Mouse (Mus musculus): Measurements from ENCODE around the gene Klc4. TPM values are rescaled to one million over a fixed set of nuclear protein-coding genes. Genes with fewer than 3 reads are reported as not detected.

Klc4 gene
- polyA plus RNA-seq, 1 experiment = 16.5 TPM

DNA sequence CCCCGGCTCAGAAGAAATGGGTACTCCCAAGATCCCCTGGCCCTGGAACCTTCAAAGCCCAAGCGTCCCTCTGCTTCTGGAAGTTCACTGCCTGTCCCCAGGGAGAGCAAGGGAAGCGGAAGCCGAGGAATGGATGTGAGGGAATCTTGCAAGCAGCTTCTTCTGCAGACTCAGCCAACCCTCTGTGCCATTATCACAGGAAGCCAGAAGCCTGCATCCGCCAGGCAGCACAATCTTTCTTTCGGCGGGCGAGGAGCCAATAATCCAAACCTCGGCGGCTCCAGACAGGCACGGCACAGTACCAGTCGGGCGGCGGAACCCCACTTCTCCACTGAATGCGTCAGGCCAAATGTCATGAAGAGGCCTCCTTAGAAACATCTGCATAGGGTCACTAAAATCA, 24.5 kb downstream of the Klc4 start:
- no peak for DNase-seq (ENCODE audit: low spot score)

- no peak for DNase-seq (ENCODE audit: low spot score)
These were observed 26.0 kb downstream of the Klc4 start for GRCm38 (mm10) chr17:46619683-46620357.

DNA sequence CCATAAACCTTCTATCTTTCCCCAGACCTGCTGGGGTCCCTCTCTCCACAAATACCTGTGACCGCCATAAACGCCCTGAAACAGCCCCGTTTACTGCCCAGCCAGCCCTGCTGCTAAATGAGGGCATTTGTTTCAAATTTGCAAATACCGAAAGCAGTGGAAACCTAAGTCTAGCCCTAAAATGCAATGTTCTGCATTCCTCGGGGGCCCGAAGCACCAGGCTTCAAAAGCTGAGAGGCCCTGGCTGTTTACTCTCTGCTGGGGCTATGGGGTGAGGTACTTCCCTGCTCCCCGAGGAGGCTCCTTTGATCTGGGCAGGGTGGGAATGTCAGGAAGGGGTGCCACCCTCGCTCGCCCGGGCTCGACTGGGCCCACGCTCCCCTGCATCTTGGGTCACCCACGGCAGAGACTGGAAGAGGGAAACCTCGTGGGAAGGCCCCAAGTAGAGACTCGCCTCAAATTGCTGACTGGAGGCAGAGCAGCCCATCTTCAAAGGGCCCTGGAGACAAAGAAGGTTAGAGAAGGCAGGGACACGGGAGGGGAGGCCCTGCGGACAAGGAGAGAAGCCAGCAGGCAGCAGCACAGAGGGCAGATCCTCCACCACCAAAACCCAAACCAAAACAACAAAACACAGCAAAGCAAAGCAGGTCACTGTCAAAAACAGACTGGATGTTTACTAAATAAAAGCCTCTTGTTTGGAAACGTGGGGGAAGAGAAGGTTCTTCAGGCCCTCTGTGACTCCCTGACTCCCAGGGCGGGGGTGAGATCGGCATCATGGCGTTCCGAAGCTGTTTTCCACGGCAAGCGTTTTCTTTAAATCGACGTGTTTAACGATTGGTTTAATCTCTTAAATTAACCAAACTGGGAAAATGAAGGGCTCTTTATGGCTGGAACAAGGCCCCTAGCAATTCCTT, 26.8 kb downstream of the Klc4 start:
- DNase-seq (ENCODE audit: low spot score) = no peak

- no peak for DNase-seq (ENCODE audit: low spot score)
These were observed 27.4 kb downstream of the Klc4 start for GRCm38 (mm10) chr17:46618394-46618768.

DNA sequence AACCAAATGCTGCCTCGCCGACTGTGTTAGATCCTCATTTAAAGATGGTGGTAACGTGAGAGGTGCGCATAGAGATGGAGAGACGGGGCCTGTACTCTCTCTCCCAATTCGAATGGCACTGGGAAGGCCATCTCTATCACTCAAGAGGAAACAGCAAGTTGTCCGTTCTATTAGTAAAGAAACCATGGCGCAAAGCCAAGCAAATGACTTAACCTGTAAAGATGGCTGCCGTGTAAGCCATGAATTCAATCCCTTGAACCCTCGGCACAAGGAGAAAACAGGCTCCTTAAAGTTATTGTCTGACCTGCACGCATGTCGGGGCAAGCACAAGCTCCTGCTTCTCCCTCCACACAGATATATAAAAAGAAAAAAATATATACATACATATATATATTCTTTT, 28.0 kb downstream of the Klc4 start:
- DNase-seq (ENCODE audit: low spot score) = no peak

DNA sequence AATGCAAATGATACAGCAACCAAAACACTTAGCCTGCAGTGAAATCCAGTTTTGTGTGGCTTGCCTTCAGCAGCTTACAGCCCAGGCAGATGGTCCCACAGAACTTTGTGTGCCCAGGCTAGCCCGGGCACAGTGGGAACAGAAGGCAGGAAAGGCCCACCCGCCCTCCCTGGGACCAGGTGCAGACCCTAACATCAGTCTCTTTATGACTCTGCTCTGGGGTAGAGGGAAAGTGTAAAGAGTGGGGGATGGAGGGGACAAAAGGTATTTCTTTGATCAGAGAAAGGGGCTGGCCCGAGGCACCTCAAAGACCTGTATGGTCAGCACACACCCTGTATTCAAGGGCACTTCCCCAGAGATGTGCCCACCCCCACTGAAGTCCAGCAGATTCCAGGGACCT, 32.6 kb downstream of the Klc4 start:
- no peak for DNase-seq (ENCODE audit: low spot score)

DNA sequence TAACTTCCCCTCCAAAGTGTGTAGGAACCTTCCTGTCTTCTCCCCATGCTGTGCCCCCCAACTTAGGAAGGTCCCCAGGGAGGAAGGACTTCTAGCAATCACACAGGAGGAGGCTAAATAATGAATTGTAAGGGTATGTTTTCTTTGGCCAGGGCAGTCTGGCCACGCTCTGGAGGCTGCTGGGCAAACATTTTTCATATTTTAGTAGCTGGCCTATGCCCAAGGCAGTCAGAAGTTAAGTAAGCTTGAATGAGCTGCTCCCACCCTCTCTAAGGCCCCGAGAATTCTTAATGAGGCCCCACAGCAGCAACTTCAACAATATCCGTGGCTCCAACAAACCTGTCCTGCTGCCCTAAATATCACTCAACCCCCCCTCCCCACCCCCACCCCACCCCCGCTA, 33.0 kb downstream of the Klc4 start:
- no peak for DNase-seq (ENCODE audit: low spot score)

DNA sequence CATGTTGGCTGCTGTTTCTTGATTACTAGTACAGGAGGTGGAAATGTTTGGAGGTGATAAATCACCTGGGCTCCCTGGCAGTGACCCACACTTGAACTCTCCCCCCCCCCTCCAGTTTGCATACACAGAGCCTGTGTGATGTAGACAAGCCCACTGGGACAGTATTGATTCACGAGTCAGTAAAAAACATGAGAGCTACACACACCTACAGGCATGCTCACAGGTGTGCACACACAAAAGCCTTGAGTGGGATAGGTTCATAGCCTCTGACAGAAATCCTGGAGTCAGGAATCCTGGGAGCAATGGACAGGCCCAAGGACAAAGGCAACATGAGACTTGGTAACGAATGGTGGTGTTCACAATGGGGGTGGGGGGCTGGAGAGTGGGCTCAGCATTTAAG, 33.6 kb downstream of the Klc4 start:
- no peak for DNase-seq (ENCODE audit: low spot score)

GRCm38 (mm10) chr17:46611316-46611715, 34.5 kb downstream of the Klc4 start:
- no peak for DNase-seq (ENCODE audit: low spot score)

DNA sequence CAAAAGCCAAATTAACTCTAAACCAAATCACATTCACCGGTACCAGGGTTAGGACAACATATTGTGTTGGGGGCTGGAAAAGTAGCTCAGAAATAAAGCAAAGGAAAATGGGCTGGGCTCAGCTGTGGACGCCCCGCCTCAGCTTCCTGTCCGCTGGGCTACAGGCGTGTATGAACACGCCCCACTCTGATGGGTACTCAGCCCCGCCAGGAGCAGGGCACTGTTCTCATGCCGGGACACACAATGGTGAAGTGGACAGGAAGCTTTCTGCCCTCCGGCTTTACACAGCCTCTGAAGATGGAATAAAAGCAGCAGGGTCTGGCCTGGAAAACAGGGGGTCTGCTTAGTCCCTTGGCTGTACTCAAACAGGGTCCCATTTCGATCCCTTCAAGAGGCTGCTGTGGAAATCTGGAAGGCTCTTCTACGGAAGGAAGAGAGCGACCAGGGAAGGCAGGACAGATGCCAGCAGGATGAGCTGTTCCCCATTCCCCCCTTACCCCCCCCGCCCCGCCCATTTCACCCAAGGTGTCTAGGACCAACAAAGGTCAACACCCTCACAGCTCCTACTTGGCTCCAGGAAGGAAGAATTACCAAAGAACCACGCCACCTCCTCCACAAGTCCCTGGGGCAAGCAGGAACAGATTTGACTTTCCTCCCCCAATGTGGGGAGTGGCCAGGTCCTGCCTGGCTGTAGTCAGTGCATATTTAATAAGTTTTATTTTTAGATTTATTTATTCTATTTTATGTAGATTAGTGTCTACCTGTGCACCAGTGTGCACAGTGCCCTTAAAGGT, 35.9 kb downstream of the Klc4 start:
- no peak for DNase-seq (ENCODE audit: low spot score)

GRCm38 (mm10) chr17:46605987-46606386, 39.8 kb downstream of the Klc4 start:
- DNase-seq (ENCODE audit: low spot score) = no peak

DNA sequence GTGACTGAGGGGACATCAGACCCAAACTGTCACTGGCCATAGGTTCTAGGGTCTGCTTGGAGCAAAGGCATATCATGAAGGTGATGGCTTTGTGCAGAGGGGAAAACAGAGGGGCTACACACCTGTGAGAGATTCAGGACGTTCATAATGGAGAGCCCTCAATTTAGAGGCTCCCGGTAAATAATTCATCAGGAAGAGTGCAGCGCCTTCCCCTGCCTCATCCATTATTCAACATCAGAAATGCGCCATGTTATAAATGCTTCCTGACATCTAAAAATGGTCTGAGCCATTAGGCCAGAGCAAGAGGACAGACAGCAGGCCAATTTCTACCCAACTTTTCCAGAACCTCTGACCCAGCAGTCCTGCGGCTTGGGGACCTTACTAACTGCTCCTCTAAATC, 40.7 kb downstream of the Klc4 start:
- DNase-seq (ENCODE audit: low spot score) = no peak

DNA sequence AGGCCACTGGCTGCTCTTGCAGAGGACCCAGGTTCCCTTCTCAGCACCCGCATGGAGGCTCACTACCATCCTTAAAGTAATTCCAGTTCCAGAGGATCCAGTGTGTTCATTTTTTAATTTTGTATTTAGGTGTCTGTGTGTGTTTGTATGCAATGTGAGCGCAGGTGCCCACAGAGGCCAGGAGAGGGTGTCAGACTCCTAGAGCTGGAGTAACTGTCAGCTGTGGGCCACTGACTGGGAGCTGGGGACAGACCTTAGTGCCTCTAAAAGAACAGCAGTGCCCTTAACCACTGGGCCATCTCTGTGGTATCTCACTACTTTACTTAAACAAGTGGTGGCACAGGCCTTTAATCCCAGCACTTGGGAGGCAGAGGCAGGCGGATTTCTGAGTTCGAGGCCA, 42.6 kb downstream of the Klc4 start:
- DNase-seq (ENCODE audit: low spot score) = no peak

DNA sequence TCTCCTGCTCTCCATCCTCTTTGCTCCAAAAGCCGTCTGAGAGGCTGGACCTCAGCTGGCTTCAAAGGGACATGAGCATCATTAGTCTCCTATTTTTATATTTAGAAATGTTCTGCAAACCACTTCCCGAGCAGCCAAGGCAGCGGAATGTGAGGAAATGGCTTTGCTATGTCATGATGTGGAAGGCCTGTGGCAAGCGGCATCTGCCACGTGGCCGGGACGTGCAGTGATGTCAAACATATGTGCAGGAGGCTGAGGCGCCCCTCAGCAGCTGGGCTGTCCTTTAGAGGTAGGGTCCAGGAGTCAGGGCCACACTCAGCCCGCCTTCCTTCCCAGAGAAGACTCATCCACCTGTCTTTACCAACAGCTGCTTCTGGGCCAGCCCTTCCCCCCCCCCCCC, 43.6 kb downstream of the Klc4 start:
- DNase-seq (ENCODE audit: low spot score) = no peak

DNA sequence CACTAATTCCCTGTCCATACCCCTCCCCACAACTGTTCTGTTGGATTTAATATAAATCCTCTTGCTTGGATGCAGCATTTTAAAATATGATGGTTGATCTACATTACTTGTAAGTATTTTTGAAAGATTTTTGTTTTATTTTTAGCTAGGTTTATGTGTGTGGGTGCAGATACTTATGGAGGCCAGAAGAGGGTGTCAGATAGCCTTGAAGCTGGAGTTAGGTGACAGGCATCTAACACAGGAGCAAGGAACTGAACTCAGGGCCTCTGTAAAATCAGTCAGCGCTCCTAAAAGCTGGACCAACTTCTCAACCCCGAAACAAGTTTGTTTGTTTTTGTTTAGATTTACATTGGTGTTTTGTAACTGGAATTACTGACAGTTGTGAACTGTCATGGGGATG, 45.3 kb downstream of the Klc4 start:
- DNase-seq (ENCODE audit: low spot score) = no peak

DNA sequence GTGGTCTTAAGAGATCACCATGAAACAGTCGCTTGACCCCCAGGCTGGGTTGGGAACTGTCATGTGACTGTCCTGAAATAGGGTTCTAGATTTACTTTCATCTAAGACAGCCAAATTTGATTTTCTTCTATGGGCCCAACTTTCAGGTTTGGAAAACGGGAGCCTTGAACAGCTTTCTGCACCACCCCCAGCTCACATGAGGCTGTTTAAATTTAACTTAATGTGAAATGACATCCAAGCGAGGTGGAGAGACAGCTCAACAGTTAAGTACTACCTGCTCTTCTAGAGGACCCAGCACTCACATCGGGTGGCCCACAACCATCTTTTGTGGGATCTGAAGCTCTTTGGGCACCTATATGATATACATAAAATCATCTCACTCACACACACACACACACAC, 46.9 kb downstream of the Klc4 start:
- no peak for DNase-seq (ENCODE audit: low spot score)

GRCm38 (mm10) chr17:46597956-46598355, 47.9 kb downstream of the Klc4 start:
- no peak for DNase-seq (ENCODE audit: low spot score)

GRCm38 (mm10) chr17:46595336-46595735, 50.5 kb downstream of the Klc4 start:
- no peak for DNase-seq (ENCODE audit: low spot score)

- DNase-seq (ENCODE audit: low spot score) = no peak
These were observed 51.2 kb downstream of the Klc4 start for GRCm38 (mm10) chr17:46594606-46595005.

DNA sequence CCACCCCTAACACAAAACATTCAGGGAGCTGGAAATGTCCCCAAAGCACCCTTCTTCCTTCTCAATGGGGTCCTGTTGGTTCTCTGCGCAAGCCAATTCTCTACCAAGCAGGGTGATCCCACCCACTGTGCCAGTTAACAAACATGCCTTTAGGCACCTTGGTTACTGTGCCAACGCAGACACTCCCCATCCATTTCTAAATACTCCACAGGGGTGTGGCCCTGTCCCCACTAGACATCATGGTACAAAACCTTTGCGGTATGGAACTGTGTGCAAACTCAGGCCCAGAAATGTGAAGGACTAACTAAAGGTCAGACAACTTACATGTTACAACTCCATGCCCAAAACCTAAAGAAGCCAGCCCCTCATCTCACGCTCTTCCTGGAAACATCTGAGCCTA, 52.7 kb downstream of the Klc4 start:
- no peak for DNase-seq (ENCODE audit: low spot score)

DNA sequence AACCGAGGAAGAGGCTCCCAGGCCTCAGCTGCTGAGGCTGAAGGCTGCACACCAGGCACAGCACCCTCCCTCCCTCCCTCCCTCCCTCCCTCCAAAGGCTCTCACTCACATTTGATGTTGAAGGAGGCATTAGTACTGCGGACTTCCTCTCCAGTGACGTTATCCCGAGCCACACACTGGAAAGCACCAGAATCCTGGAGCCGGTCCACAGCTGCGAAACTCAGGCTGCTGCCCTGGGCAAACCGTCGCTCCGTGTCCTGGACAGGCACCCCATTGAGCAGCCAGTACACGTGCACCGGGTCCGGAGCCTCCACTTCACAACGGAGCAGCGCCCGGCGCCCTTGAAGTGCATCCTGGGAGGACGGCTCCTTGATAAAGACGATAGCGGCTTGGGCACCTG, 54.4 kb downstream of the Klc4 start:
- DNase-seq (ENCODE audit: low spot score) = no peak

GRCm38 (mm10) chr17:46590439-46590838, 55.4 kb downstream of the Klc4 start:
- no peak for DNase-seq (ENCODE audit: low spot score)

All from urinary bladder, adult 2 months (tissue).